Mouse (Mus musculus): ENCODE results near the gene Ptpn14.

DNA sequence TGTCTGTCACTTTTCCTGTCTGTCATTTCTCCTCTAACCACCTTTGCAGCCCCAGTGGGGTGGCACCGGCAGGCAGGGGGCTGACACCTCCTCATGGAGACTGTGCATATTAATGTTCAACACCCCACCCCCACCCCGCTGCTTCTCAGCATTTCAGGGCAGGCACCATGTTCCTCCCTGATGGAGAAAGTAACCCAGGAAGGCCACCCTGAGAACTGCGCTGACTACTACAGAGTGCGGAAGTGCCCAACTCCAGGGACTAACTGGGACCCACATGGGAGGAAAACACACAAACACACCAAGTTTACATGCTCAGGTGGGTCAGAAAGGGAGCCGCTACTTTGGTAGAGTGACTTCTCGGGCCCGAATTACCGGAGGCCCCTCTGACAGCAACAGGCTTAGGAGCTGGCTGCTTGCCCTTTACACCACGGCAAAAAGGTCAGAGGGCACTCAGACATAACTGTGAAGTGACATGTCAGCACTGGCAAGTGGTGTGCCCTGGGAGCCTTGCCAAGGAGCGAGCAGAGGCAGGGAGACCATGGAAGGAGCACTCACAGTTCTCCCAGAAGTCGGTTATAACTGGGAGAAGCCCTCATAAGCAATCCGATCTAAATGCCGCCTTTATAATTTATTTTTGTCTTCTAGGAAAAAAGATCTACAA, 182.7 kb downstream of the Ptpn14 start:
- TF ChIP-seq CTCF (IDR thresholded peaks at IDR 0.05; ENCODE audit: low read depth, low read length) = no peak
- TF ChIP-seq POLR2A (IDR thresholded peaks at IDR 0.05; ENCODE audit: borderline replicate concordance, low read depth, low read length) = no peak

Data from bone marrow macrophage, adult 2 months (primary cell).